14 mouse cellular contexts compared by ENCODE assay signal in the genomic region with DNA sequence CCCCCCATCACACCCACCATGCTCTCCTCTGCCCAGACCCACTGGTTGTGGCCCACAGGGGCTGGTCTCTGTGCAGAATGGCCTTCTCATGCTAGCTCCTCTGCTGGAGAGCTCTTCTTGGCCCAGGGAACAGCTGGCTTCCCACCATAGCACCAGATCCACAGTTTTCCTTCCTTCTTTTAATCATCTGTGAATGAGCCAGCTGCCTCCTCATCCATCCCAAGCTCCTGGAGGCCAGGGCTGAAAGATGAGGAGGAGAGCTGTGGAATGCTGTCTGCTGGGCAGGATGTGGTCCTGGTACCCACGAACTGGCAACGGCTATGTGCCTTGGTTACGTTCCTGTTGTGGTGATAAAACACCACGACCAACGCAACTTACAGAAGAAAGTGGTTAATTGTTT.
"Had no signal": no experiment of that assay in that cellular context is flagged by ENCODE, and none has a peak within 500 bp of the region (broad histone marks: within the 10 kb centered on the region; RNA-seq: fewer than 3 reads in every experiment).

No protein-coding gene starts in this region.

- H3K4me3 ChIP-seq: neural tube, embryonic 12.5 days; neural tube, embryonic 13.5 days; neural tube, embryonic 15.5 days; stomach, embryonic 15.5 days had no signal

- H3K27ac ChIP-seq: neural tube, embryonic 12.5 days; neural tube, embryonic 13.5 days; neural tube, embryonic 15.5 days; stomach, embryonic 15.5 days; stomach, postnatal 0 days had no signal

- H3K36me3 ChIP-seq: neural tube, embryonic 12.5 days; neural tube, embryonic 13.5 days; neural tube, embryonic 15.5 days; stomach, embryonic 15.5 days had no signal

- H3K27me3 ChIP-seq: neural tube, embryonic 12.5 days; neural tube, embryonic 13.5 days; neural tube, embryonic 15.5 days; stomach, embryonic 15.5 days had no signal

- H3K9ac ChIP-seq: neural tube, embryonic 12.5 days; neural tube, embryonic 13.5 days; neural tube, embryonic 15.5 days; stomach, embryonic 15.5 days had no signal

- H3K4me1 ChIP-seq: neural tube, embryonic 13.5 days; neural tube, embryonic 15.5 days; stomach, embryonic 15.5 days had no signal

- H3K4me2 ChIP-seq: neural tube, embryonic 12.5 days; neural tube, embryonic 13.5 days; neural tube, embryonic 15.5 days; stomach, embryonic 15.5 days had no signal

- DNase-seq: retina, postnatal 1 day; right cerebral cortex, postnatal 14 days; right cerebral cortex, postnatal 25 days; spleen, adult 18-20 months; thymus, adult 18-20 months; thymus, adult 2 months; thymus, postnatal 14 days; thymus, postnatal 25 days; thymus, postnatal 36 days had no signal

- H3K9me3 ChIP-seq: neural tube, embryonic 12.5 days; neural tube, embryonic 13.5 days; neural tube, embryonic 15.5 days; stomach, embryonic 15.5 days had no signal
